Mouse (Mus musculus): Measurements from ENCODE around the gene Pde4dip. TPM values are rescaled to one million over a fixed set of nuclear protein-coding genes. Genes with fewer than 3 reads are reported as not detected.

Pde4dip gene
- polyA plus RNA-seq, 3 experiments from 2014 or later = 9.1 to 13.1 (median 11.2) TPM

GRCm38 (mm10) chr3:97649022-97649421, 239.5 kb downstream of the Pde4dip start:
- ATAC-seq = no peak

GRCm38 (mm10) chr3:97648518-97648917, 240.0 kb downstream of the Pde4dip start:
- no peak for ATAC-seq

GRCm38 (mm10) chr3:97642001-97642400, 246.5 kb downstream of the Pde4dip start:
- no peak for ATAC-seq

GRCm38 (mm10) chr3:97641396-97641795, 247.1 kb downstream of the Pde4dip start:
- no peak for ATAC-seq

Other genes with a start within 250 kb of the Pde4dip start
- gene Prkab2, start 230.5 kb downstream of the Pde4dip start, polyA plus RNA-seq (2017; shearing (Covaris generic)) = 1 to 10 TPM; 1.6 to 3.5 (median 2.4) TPM
- gene Gm17651, start 214.0 kb downstream of the Pde4dip start, polyA plus RNA-seq (2017; shearing (Covaris generic)) = not detected
- gene Sec22b, start 12.5 kb upstream of the Pde4dip start, polyA plus RNA-seq (2017; shearing (Covaris generic)) = 100 to 1,000 TPM in 1 of 3 experiments, 10 to 100 TPM in 2; 74.0 to 102 (median 82.1) TPM
- 10 to 100 TPM; 13.2 to 20.4 (median 15.1) TPM for gene Notch2, start 124.8 kb upstream of the Pde4dip start, polyA plus RNA-seq (2017; shearing (Covaris generic))

Measured in inflammation-experienced regulatory T-cells, adult 6 months (primary cell).